Mouse (Mus musculus) C2C12 (cell line): ENCODE results near the gene Aph1c.

ENCODE experiments used
- CEBPB ChIP-seq: IDR thresholded peaks from one replicate; pipeline ENCODE4 v1.6.1; 2011; ENCODE audit warnings: low read depth, mild to moderate bottlenecking, control low read depth, moderate library complexity
- CTCF ChIP-seq: IDR thresholded peaks from one replicate; pipeline ENCODE4 v1.5.1; 2011; ENCODE audit not compliant: control insufficient read depth, insufficient read depth, insufficient read length
- FOSL1 ChIP-seq: IDR thresholded peaks from one replicate; pipeline ENCODE4 v1.8.0; 2011; ENCODE audit warnings: mild to moderate bottlenecking, low read length; ENCODE audit not compliant: poor library complexity, insufficient read depth, severe bottlenecking
- MAX ChIP-seq: IDR thresholded peaks from one replicate; pipeline ENCODE4 v1.6.1; 2011; ENCODE audit warnings: mild to moderate bottlenecking, control low read depth
- MYOD1 ChIP-seq: IDR thresholded peaks from one replicate; pipeline ENCODE4 v1.6.1; 2011; ENCODE audit warnings: low read depth; ENCODE audit not compliant: control insufficient read depth, insufficient read length
- MYOG ChIP-seq: IDR thresholded peaks from one replicate; pipeline ENCODE4 v1.6.1; 2011; ENCODE audit not compliant: control insufficient read depth, insufficient read length; ENCODE audit errors: extremely low read depth
- USF1 ChIP-seq: IDR thresholded peaks from one replicate; pipeline ENCODE4 v1.6.1; 2011; ENCODE audit warnings: low read depth, mild to moderate bottlenecking, control low read depth, moderate library complexity

DNA sequence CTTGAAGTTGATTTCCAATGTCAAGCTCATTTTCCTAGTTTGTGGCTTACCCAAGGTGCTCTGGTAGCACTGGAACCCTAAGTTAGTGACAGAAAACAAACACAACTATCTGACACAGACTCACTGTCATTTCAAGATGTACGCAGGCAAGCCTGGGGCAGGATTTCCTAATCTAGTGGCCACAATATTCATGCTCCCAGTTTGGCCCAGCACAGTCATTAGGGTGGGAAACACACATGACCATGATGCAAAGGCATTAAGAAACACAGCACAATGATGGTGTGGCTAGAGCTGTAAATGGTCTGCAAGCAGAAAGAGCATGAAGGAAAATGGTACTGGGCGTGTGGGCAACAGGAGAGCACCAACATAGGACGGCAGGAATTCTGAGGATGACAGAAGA, 47.3 kb upstream of the Aph1c start:
- no peak for TF ChIP-seq CTCF
- no peak for TF ChIP-seq CEBPB
- no peak for TF ChIP-seq MYOD1
- no peak for TF ChIP-seq USF1
- TF ChIP-seq FOSL1, result no peak
- TF ChIP-seq MAX, result no peak
- TF ChIP-seq MYOG, result no peak
